Mouse (Mus musculus): ENCODE results near the gene Rpa3. TPM values are rescaled to one million over a fixed set of nuclear protein-coding genes. Genes with fewer than 3 reads are reported as not detected.

The Rpa3 gene
- 5.2 and 5.3 TPM in 2 replicates for polyA plus RNA-seq (2012; rRNA removed)

DNA sequence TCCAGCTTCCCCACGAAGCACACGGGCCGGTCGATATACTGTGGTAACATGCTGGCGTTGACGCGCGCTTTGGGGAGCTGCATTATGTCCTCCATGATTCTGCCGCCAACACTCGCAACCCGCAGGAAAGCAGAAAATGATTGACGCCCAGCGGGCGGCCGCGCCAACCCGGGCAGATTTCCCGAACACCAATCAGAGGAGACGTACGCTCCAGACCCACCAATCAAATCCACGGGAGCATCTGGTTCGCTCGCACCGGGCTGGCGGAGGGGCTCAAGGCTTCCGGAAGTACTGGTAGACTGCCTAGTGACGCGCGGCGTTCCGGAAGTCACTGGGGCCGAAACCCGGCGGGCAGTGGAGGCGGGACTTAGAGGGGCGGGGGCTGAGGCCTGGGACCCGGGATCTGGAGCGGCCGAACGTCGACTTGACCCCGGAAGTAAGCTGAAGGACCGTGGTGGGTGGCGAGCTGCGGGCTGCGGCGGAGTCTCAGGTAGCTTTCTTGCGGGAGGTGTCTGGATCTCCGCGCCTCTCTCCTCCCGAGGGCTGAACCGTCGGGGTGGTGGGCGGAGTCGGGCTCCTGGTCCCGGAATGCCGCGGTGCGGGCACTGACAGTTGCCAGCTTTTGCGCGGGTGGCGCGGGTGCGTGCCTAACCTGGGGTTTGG lies at the start of gene Rpa3, which contains the start of the genes Umad1 and Gm45062:
Gene Rpa3 (minus strand): TSS at position 170 of the 663 bp plus-strand sequence.
Gene Umad1 (plus strand): TSS at position 285 of the 663 bp plus-strand sequence.
Gene Gm45062 (plus strand): TSS at position 447 of the 663 bp plus-strand sequence.
- peak; percentile 66 for DNase-seq (ENCODE audit: low read depth)

DNA sequence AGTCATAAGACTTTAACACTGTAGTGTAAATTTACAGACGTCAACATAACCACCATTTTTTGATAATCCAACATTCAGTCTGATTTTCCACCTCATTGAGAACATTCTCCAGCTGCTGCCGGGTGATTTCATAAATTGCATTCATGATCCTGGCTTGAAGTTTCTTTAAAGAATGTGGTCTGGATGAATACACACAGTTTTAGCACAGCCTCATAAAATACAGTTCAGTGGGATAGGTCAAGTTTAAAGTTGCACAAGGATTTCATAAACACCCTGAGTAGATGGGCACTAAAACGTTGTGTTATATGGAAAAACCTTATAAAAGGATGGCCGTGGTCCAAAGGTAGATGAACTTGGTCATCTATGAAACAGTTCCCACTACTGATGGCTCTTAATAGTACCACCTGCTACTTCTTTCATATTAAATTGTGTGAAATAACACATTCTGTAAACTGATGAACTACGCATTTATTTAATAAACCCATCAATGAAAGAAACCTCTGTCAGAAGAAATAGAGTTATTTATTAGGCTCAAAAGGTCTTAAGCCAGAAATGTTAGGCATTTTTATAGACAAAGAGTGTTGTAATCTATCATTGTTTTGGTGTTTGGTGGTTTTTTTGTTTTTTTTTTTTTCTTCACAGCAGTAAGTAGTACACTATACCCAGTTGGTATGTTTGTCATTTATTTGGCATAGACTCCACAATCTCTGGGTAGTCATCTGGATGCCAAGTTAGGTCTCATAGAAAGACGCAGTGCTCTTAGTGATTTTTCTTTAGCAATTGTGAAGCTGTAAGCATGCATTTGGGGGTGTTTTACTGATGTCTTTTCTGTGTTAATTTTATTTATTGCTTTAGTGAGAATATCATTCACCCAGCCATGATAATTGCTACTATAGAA lies 49.2 kb upstream of the Rpa3 start:
- no peak for DNase-seq (ENCODE audit: low read depth)

DNA sequence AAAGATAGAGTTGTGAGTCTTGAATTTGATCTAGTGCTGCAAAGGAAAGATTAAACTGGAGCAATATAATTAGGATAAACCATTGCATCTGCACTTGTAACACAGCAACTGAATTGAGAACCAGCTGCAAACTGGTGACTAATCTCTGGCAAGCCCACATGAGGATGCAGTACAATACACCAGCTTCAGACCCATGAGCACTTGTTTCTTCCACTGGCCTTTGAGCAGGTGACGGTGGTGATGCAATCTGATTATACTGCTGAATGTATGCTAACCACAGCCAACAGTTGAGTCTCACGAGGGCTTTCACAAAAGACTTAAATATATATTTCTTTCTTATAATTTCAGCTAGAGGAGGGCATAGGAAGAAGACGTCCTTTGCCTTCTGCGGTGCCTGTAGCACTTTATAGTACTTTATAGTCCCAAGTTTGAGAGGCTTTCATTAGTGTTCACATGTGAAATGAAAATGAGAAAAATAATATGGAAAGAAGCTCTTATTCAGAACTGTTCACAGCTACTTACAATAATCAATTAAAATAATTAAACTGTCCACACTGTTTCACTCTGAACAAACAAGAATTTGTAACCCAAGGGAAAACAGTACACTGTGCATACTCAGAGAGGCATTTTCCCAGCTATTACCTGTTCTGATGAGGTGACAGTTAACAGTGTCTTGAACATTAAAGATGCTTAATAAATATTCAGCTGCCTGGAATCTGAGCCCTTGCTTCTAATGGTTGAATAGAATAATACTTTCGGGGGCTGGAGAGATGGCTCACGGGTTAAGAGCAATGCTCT lies 40.3 kb upstream of the Rpa3 start:
- no peak for DNase-seq (ENCODE audit: low read depth)

DNA sequence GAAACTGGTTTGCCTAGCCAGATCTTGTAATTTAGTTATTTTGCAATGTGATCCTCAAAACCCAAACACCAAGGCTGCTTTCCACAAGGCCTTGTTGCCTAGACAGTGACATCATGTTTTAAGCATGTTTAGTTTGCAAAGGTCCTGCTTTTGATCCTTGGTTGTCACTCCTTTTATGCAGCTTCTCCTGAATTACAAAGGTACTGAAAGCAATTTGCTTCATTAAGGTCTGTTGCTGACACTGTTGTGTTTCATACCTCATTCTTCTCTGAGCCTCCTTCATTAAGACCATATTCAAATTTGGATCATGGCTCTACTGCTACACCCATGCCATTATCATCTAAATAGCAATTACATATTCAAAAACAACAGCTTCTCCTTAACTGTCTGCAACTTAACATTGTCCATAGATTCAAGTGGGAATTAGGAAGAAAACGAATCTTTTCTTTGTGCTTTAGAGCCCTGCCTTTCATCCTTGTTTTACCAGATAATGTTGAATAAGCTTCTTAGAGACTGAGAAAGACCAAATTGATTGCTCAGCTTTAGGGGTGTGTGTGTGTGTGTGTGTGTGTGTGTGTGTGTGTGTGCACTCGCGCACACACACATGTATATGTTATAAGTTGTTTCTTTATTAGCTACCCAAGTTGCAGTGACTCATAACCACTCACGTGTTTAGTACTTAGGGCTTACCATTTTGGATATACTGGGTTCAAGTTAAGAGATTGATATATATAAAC lies 35.2 kb upstream of the Rpa3 start:
- DNase-seq (ENCODE audit: low read depth): no peak

DNA sequence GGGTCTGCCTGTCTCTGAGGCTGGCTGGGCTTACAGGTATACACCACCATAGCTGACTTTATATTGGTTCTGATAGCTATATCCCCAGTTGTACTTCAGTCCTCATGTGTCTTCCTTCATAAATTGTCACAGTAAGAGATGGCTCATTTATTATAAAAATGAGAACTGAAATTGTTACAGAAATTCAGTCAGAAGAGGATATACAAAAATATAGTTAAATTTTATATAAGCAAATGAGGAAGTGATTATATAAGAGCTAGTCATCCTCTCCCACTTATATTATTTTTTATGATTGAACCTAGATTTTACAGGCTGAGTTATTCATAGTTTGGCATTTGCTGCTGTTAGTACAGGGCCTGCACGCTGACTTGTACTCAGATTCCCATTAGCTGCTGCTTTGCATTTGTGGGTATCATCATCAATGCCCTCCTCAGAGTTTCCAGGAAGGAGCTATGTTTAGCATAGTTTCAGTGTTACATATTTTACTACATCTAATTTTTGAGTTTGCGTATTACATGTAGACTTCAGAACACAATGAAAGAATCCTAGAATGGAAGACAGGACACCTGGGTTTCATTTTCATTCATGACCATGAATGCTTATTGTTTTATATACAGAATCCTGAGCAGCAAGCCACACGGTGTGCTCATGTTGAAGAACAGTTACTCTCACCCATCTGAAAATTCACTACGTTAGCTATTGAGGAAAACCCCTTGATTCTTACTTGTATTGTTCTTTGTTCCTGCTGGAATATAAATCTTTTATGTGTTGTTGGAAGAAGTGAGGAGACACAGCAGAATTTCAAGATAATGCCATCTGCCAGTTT lies 30.0 kb upstream of the Rpa3 start:
- DNase-seq (ENCODE audit: low read depth): no peak

DNA sequence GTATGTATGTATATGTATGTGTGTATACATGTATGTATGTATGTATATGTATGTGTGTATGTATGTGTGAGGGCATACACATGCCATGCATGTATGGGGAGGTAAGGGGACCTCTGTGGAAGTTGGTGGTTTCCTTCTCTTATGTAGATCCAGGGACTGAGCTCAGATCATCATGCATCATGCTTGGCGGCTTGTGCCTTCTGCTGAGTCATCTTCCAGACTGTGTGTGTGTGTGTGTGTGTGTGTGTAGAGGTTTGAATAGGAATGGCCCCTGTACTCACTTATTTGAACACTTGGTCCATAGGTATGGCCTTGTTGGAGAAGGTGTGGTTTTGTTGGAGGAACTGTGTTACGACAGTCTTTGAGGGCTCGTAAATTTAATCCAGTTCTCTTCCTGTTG lies 27.2 kb upstream of the Rpa3 start:
- DNase-seq (ENCODE audit: low read depth): no peak

DNA sequence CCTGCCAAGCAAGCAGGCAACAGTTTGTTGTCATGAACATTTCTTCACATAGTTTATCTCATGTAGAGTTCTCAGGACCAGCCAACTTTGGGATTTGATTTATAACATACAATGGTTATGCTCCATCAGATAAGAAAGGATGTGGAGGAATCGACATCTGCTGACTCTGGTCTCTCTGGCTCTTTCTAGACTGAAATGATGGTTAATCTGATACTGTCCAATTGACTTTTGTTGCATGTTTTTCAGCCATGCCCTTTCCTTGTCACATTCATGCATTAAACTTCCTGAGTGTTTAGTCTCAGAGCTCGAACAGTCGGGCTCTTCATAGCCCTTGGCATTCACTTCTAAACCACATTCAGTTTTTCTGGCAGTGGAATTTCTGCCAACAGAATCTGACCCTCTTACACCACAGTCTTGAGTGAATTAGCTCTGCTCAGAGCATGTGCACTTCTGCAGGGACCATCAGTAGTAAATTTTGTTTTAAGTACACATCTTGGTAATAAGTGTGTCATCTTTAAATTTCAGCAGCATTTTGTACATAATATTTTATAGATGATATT lies 26.5 kb upstream of the Rpa3 start:
- DNase-seq (ENCODE audit: low read depth): no peak

DNA sequence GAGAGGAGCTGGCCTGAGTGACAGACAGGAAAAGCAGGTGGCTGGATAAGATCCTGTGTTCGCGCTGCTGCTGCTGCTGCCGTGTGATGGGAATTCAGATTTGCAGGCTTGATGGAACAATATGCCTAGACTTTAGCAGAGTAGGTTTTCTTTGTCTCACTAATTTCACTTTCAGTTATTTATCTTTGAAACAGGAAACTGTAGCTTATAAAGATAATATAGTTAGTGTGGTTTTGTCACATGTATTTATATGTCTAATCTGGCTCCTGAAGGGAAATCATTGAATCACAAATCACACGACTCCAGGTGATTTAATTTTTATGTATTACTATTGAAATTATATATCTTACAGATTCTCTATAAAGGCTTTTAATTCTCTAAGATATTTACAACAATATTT lies 24.3 kb upstream of the Rpa3 start:
- no peak for DNase-seq (ENCODE audit: low read depth)

DNA sequence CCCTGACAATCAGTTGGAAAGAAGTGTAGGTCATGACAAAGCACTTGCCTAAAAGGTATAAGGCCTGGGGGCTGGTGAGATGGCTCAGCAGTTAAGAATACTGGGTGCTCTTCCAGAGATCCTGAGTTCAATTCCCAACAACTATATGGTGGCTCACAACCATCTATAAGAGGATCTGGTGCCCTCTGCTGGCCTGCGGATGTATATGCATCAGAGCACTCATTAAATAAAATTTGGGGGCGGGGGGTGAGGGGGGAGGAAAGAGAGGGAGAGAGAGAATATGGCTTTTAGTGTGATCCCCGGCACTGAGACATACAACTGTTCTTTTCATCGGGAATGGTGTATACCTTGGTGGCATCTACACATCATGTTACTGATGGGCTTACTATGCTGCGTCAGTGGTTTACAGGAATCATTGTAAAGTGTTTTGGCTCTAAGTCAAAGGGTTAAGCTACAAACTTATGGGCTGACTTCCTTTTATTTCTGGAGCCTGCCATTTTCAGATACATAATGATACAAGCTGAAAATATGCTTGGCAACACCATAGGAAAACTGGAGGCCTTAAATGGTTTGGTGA lies 19.5 kb upstream of the Rpa3 start:
- DNase-seq (ENCODE audit: low read depth): no peak

DNA sequence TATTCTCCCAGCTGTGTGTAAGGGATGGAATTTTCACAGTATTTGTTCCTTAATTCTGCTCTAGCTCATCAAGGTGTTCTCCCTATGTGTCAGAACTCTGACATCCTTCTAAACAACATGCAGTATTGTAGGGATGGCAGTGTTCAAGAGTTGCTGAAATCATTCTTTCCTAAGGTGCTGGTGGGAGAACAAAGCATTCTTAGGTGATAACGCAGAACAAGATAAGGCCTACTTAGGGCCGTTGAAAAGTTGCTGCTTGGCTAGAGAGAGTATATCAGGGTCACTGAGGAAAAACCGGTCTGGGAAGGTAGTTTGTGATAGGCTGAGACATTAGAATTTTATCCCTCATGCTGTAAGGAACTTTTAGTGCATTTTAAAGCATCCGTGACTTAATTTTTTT lies 17.5 kb upstream of the Rpa3 start:
- DNase-seq (ENCODE audit: low read depth): no peak

DNA sequence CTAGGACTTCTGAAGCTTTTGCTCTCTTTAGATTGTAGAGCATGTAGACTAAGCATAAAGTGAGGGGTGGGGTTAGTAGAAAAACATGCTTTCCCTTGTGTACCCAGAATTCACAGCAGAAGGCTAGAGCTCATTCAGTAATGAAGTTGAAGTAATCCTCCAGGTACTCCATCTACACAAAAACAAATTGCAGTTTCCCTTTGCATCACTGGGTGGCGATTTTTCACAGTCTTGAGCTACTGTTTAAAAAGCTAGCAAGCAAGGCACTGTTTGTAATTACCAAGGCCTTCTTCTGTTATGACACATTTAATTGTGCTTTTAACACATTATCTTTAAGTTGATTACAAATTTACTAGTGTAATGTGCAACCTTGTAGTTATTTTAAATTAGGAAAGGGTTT lies 16.1 kb upstream of the Rpa3 start:
- no peak for DNase-seq (ENCODE audit: low read depth)

DNA sequence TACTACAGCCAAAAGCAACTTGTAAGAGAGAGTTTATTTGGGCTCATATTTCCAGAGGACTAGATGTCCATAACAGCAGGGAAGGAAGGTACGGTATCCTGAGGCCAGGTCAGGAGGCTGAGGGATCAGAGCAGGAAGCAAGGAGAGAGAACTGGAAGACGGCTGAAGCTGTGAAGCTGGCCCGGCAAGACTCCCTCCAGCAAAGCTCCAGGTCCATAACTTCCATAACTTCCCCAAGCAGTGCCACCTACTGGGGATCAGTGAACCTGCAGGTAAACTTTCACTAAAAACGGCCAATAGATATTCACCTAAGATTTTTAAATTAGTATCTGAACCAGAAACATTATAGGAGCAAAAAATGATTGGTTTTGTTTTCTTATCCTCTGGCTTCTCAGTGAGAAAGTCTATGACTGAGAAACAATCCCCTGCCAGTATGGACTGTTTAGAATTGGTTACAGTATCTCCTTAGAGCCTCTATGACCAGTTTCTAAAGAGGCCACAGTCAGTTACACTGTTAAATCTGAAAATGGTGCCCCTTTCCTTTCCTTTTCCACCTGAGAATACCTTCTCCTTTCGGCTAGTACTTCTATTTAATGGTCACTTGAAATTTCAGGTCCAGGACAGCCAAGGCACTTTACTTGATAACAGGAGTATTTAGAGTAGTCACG lies 15.5 kb upstream of the Rpa3 start:
- DNase-seq (ENCODE audit: low read depth): no peak

DNA sequence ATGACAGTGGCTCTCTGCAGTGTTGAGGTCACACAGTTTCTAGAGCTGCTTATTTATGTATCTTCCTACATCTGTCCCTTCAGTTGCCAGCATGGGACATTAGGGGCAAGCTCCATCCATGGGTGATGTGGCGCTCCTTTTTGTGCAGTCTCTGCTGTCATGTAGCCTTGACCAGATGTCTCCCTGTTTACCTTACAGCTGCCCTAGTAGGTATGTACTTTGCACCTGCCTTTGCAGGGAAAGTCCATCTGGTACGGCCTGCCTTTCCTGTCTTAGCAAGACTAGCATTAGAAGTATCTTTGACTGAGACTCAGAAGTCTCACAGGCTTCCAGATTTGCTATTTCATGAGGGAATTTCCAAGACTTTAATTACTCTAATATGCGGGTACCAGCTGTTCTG lies 12.1 kb upstream of the Rpa3 start:
- DNase-seq (ENCODE audit: low read depth): no peak

DNA sequence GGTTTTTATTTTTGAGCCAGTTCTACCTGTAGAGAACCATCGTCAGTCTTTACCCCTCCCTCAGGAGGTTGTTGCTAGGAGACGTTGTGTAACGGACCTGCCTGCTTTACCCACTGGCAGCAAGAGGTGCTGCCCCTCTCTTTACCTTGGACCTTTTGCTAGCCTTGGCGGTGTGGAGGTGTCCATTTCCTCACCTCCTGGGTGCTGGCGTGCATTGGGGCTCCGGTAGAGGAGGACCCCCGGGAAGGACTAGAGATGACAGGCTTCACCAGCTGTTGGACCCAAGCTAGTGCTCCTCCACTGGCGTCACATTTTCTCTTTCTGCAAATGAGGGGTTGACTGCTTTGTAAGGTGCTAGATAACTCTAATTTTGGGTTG lies 683 bp upstream of the Rpa3 start:
- DNase-seq (ENCODE audit: low read depth): no peak

DNA sequence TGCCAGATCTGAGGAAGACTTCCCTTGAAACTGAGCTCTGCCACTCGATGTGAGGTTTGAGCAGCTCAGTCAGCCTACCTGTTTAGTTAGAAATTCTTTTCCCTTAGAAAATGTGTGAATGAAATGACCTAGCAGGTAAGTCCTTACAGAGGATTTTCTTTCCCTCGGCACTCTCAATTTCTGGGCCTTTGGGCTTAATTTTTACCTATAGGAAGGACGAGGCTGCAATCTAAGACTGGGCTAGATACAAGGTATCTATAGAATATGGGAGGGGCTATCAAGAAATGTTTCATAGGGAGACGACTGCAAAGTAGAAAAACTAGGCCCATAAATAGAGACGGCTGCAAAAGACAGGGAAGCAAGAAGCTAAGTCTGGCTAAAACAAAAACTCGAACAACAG lies 657 bp downstream of the Rpa3 start:
- no peak for DNase-seq (ENCODE audit: low read depth)

DNA sequence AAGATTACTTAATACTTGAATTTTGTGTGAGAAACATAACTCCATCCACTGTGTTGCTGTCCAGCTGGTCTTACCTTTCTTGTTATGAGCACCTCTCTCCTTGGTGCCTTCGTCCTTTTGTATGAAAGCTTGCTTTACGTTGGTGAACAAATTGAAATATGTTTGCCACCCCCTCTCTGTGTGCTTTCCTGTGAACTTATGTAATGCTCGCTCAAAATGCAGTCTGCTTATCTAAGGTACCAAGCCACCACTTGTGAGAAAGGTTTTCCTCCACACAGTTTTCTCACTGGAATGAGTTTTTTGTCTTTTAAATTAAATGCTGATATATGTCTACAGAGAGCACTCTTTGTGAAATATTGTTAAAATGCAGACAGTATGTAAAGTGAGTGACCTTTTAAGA lies 30.4 kb downstream of the Rpa3 start:
- no peak for DNase-seq (ENCODE audit: low read depth)

DNA sequence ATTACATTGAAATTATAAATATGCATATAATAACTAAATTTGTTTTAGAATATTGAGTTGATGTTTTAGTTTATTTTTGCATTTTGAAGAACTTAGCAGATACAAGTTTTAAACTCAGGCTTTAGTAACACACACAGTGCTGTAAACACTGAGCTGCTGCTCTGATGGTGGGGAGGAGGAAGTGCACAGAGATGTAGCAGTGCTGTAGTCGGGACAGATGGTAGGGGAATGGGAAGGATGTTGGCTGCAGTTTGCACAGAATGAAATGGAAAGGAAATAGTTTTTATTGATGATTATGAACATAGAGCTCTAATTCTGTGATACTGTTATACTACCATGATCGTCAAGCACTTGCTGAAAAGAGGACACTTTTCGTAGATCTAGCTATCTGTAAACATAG lies 31.9 kb downstream of the Rpa3 start:
- no peak for DNase-seq (ENCODE audit: low read depth)

DNA sequence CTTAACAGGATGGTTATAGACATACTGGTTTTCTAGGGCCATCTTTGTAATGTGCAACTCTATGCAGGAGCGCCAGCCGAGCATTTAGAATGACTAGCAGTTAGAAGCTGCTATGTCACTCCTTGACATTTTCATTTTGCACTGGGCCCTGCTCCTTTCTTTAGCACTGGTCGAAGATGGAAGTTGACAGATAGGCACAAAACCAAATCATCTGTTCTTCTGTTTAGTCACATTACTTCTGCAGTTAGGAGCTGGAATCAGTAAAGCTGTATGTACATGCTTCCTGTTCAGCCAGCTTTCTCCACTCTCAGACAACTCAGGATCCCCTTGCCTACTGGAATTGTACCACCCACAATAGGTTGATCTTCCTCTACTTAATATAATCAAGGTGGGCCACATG lies 48.3 kb downstream of the Rpa3 start:
- no peak for DNase-seq (ENCODE audit: low read depth)

DNA sequence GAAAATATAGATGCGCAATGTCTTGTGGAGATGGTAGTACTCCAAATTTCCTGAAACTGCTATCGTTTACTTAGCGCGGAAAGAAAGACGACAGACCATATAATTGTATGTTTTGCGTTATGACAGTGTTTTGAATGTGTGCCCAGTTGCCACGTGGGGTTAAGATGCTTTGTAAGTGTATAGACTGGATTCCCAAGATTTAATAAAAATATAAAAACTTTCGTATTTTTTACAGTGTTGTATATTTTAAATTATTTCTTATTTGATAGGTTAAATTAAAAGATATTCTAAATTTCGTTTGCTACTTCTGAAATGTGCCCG lies 49.1 kb downstream of the Rpa3 start:
- DNase-seq (ENCODE audit: low read depth): no peak

Measured in gonadal fat pad, adult 2 months (tissue).